Mouse (Mus musculus): ENCODE results near the gene Actrt3. TPM values are rescaled to one million over a fixed set of nuclear protein-coding genes. Genes with fewer than 3 reads are reported as not detected.
"Not testable (repeated sequence)": the region's sequence is repeated elsewhere in the genome, so short reads cannot be mapped to it uniquely, and the experiment has no call there.

Actrt3 gene
- polyA plus RNA-seq, 1 experiment from 2014 or later = 0.32 TPM

- peak; percentile 96 for ATAC-seq (ENCODE audit: low read depth)
- peak within 1 kb of the TSS; percentile 72 for H3K4me2 ChIP-seq
- peaks cover 24% of the 10 kb centered on the region for H3K36me3 ChIP-seq
- under 1% methylated on average over 40 of the region's 40 CpGs for WGBS
- peak within 1 kb of the TSS; percentile 97 for H3K27ac ChIP-seq (replicated peaks)
- no peaks in the 10 kb centered on the region for H3K9me3 ChIP-seq
- H3K4me1 ChIP-seq (replicated peaks) = peaks cover 41% of the 10 kb centered on the region
- peak within 1 kb of the TSS; percentile 84 for H3K4me3 ChIP-seq
- H3K9ac ChIP-seq = peak within 1 kb of the TSS; percentile 88
- H3K27me3 ChIP-seq = peaks cover 4% of the 10 kb centered on the region; the same call in 1 of the 2 replicates
Observed at GRCm38 (mm10) chr3:30602065-30602739, 2.5 kb upstream of the Actrt3 start, which contains the start of gene Mynn. Gene Mynn (plus strand): TSS chr3:30602065.

GRCm38 (mm10) chr3:30601610-30602064 is 1.9 kb upstream of the Actrt3 start:
- WGBS = 1% methylated on average over 13 of the region's 13 CpGs
- Histone ChIP-seq H3K4me1 (replicated peaks) (peaks cover 41% of the 10 kb centered on the region), H3K9ac (peak overlapping the region; percentile 88), H3K27ac (replicated peaks) (peak overlapping the region; percentile 97), H3K4me2 (peak overlapping the region; percentile 72), H3K4me3 (peak overlapping the region; percentile 84), H3K27me3 (peaks cover 4% of the 10 kb centered on the region; the same call in 1 of the 2 replicates), H3K36me3 (peaks cover 22% of the 10 kb centered on the region), H3K9me3 (no peaks in the 10 kb centered on the region)
- no peak for ATAC-seq (ENCODE audit: low read depth)

- under 1% methylated on average over 17 of the region's 17 CpGs for WGBS
- H3K4me3 ChIP-seq = peak overlapping the region; percentile 84
- H3K4me1 ChIP-seq (replicated peaks) = peaks cover 37% of the 10 kb centered on the region
- no peak overlapping the region; the same call in 1 of the 2 replicates for H3K27ac ChIP-seq (replicated peaks)
- no peak overlapping the region for H3K9ac ChIP-seq
- H3K36me3 ChIP-seq = peaks cover 19% of the 10 kb centered on the region
- peaks cover 4% of the 10 kb centered on the region; the same call in 1 of the 2 replicates for H3K27me3 ChIP-seq
- ATAC-seq (ENCODE audit: low read depth) = no peak
- peak overlapping the region; percentile 72 for H3K4me2 ChIP-seq
- no peaks in the 10 kb centered on the region for H3K9me3 ChIP-seq
Observed at GRCm38 (mm10) chr3:30601175-30601574, 1.4 kb upstream of the Actrt3 start.

- H3K9me3 ChIP-seq = no peaks in the 10 kb centered on the region
- peak overlapping the region; percentile 70 for H3K9ac ChIP-seq
- under 1% methylated on average over 14 of the region's 14 CpGs for WGBS
- peaks cover 36% of the 10 kb centered on the region for H3K4me1 ChIP-seq (replicated peaks)
- H3K4me3 ChIP-seq = peak overlapping the region; percentile 84
- peak overlapping the region; percentile 72 for H3K4me2 ChIP-seq
- peak overlapping the region; percentile 69 for H3K27ac ChIP-seq (replicated peaks)
- H3K27me3 ChIP-seq = peaks cover 4% of the 10 kb centered on the region; the same call in 1 of the 2 replicates
- no peak for ATAC-seq (ENCODE audit: low read depth)
- peaks cover 14% of the 10 kb centered on the region for H3K36me3 ChIP-seq
Observed at GRCm38 (mm10) chr3:30600717-30601116, 978 bp upstream of the Actrt3 start.

GRCm38 (mm10) chr3:30597271-30597670 is 2.5 kb downstream of the Actrt3 start:
- 85% methylated on average over 7 of the region's 7 CpGs for WGBS
- Histone ChIP-seq H3K9me3 (no peaks in the 10 kb centered on the region), H3K4me1 (replicated peaks) (peaks cover 22% of the 10 kb centered on the region), H3K4me2 (no peak overlapping the region), H3K36me3 (no peaks in the 10 kb centered on the region), H3K9ac (no peak overlapping the region), H3K4me3 (no peak overlapping the region), H3K27ac (replicated peaks) (no peak overlapping the region), H3K27me3 (peaks cover 4% of the 10 kb centered on the region; the same call in 1 of the 2 replicates)
- ATAC-seq (ENCODE audit: low read depth) = no peak

- Histone ChIP-seq H3K9me3 (no peaks in the 10 kb centered on the region), H3K9ac (peak overlapping the region; percentile 88), H3K4me2 (peak overlapping the region; percentile 64), H3K27me3 (peaks cover 4% of the 10 kb centered on the region; the same call in 1 of the 2 replicates), H3K4me1 (replicated peaks) (peaks cover 17% of the 10 kb centered on the region), H3K36me3 (no peaks in the 10 kb centered on the region), H3K27ac (replicated peaks) (peak overlapping the region; percentile 81), H3K4me3 (peak overlapping the region; percentile 69)
- under 1% methylated on average over 62 of the region's 62 CpGs for WGBS
- peak; percentile 75 for ATAC-seq (ENCODE audit: low read depth)
Observed at GRCm38 (mm10) chr3:30595111-30595832, 4.5 kb downstream of the Actrt3 start.

- ATAC-seq (ENCODE audit: low read depth) = no peak
- Histone ChIP-seq H3K4me1 (replicated peaks) (peaks cover 4% of the 10 kb centered on the region), H3K4me2 (no peak overlapping the region), H3K27me3 (peaks cover 4% of the 10 kb centered on the region; the same call in 1 of the 2 replicates), H3K9me3 (no peaks in the 10 kb centered on the region), H3K27ac (replicated peaks) (no peak overlapping the region), H3K36me3 (no peaks in the 10 kb centered on the region), H3K4me3 (no peak overlapping the region), H3K9ac (no peak overlapping the region)
- 77% methylated on average over 4 of the region's 4 CpGs for WGBS
Observed at GRCm38 (mm10) chr3:30593719-30594485, 5.8 kb downstream of the Actrt3 start.

- 0% methylated on average over 2 of the region's 2 CpGs for WGBS
- no peak overlapping the region for H3K27ac ChIP-seq (replicated peaks)
- H3K9me3 ChIP-seq = no peaks in the 10 kb centered on the region
- no peak overlapping the region for H3K4me2 ChIP-seq
- no peaks in the 10 kb centered on the region for H3K36me3 ChIP-seq
- no peak overlapping the region for H3K9ac ChIP-seq
- H3K4me1 ChIP-seq (replicated peaks) = peaks cover 4% of the 10 kb centered on the region
- no peaks in the 10 kb centered on the region for H3K27me3 ChIP-seq
- ATAC-seq (ENCODE audit: low read depth) = no peak
- H3K4me3 ChIP-seq = no peak overlapping the region
Observed at GRCm38 (mm10) chr3:30592418-30592853, 7.3 kb downstream of the Actrt3 start.

GRCm38 (mm10) chr3:30588865-30589264 is 10.9 kb downstream of the Actrt3 start:
- H3K27me3 ChIP-seq = no peaks in the 10 kb centered on the region
- H3K4me1 ChIP-seq (replicated peaks) = no peaks in the 10 kb centered on the region
- WGBS = 87% methylated on average over 6 of the region's 6 CpGs
- ATAC-seq (ENCODE audit: low read depth) = no peak
- no peak overlapping the region for H3K4me3 ChIP-seq
- no peaks in the 10 kb centered on the region for H3K9me3 ChIP-seq
- no peaks in the 10 kb centered on the region for H3K36me3 ChIP-seq
- H3K9ac ChIP-seq = no peak overlapping the region
- H3K27ac ChIP-seq (replicated peaks) = no peak overlapping the region
- no peak overlapping the region for H3K4me2 ChIP-seq

- H3K27ac ChIP-seq (replicated peaks) = no peak overlapping the region
- no peak overlapping the region for H3K4me2 ChIP-seq
- H3K27me3 ChIP-seq = no peaks in the 10 kb centered on the region
- no peak overlapping the region for H3K9ac ChIP-seq
- H3K4me1 ChIP-seq (replicated peaks) = no peaks in the 10 kb centered on the region
- WGBS = 22% methylated on average over 2 of the region's 2 CpGs
- no peak for ATAC-seq (ENCODE audit: low read depth)
- H3K9me3 ChIP-seq = no peaks in the 10 kb centered on the region
- H3K4me3 ChIP-seq = no peak overlapping the region
- H3K36me3 ChIP-seq = no peaks in the 10 kb centered on the region
Observed at GRCm38 (mm10) chr3:30573549-30573948, 26.2 kb downstream of the Actrt3 start.

- not testable (repeated sequence) for H3K4me3 ChIP-seq; H3K9ac ChIP-seq; H3K4me1 ChIP-seq (replicated peaks); H3K9me3 ChIP-seq; H3K36me3 ChIP-seq; ATAC-seq (ENCODE audit: low read depth); H3K4me2 ChIP-seq; H3K27me3 ChIP-seq; H3K27ac ChIP-seq (replicated peaks)
- WGBS = 33% methylated on average over 1 of the region's 2 CpGs
Observed at GRCm38 (mm10) chr3:30566333-30566732, 33.4 kb downstream of the Actrt3 start.
